Mouse (Mus musculus) embryo, embryonic 11.5 days (tissue): ENCODE measurements around the gene Gpr137c.
A peak's percentile ranks its signal among the peaks of the same experiment; 100 is the strongest.

Experiments used
- DNase-seq: peaks from one replicate; pipeline ENCODE4 v3.0.0-alpha.2; 2012; ENCODE audit warnings: low read depth, low spot score

The Gpr137c gene

GRCm38 (mm10) chr14:45219281-45220089 is at the start of gene Gpr137c:
Gene Gpr137c, plus strand, starts transcription at chr14:45219717.
- DNase-seq: peak; percentile 99

GRCm38 (mm10) chr14:45172260-45172659 is 47.3 kb upstream of the Gpr137c start:
- no peak for DNase-seq

DNA sequence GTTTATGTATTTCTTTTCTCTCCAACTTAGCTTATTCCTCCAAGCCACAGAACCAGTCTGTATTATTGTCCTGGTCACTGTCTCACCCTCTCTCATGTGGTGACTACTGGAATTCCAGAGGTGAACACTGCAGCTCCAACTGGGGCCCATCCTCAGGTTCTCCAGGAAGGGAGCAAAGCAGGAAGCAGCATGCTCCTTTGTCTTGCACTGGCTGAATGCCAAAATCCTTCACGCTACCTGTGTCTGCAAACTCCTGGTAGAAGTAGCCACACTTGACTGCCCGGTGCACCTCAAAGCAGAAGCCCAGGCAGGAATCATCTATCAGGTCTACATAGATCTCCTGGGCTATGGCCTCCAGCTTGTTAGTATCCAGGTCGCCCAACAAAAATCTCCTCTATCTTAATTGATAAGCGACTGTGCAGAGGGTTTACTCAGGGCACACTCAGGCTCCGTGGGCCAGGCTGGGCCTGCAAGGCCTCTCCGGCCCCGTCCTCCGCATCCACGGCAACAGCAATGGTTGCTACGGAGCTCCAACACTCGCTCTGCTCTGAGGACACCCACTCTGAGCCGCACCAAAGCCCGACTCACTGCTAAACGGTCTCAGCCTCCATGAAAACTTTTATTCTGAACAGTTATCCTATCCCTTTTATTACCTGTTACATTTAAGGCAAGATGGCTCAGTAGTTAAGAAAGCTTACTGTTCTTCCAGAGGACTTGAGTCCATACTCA is 44.3 kb upstream of the Gpr137c start:
- DNase-seq: no peak

DNA sequence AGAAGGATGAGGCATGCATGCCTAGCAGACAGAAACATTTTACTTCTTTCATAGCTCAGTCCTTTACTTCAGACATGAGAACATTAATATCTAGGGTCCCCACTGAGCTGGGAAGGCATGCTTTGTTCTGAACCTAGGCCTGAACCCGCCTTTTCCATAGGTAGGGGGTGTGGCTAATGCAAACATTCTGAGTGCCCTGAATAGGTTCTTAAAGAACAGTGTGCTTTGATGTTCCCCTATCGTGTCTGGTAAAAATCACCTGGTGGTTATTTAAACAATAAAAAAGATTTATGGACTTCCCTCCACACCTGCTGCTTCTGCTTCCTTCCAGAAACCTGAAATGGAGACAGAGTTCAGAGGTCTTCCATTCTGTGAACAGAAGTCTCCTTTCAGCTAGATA is 40.3 kb upstream of the Gpr137c start:
- no peak for DNase-seq

DNA sequence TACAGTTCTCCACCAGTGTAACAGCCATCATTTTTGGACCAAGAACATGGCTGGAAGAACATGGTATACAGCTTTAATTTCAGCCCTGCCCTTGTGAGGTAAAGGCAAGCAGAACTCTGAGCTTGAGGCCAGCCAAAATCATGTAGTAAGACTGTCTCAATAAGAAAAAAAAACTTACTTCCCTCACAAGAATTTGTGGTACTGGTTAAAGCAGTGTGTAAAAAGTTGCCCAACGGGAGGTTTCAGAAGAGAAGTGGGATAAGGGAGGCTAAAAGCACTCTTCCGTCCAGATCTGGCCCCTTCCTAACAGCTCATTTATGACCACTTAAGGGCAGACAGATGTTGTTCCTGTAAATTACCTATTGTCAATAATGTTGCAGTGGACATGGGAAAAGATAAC is 39.9 kb upstream of the Gpr137c start:
- DNase-seq: no peak

GRCm38 (mm10) chr14:45181611-45182010 is 37.9 kb upstream of the Gpr137c start:
- no peak for DNase-seq

DNA sequence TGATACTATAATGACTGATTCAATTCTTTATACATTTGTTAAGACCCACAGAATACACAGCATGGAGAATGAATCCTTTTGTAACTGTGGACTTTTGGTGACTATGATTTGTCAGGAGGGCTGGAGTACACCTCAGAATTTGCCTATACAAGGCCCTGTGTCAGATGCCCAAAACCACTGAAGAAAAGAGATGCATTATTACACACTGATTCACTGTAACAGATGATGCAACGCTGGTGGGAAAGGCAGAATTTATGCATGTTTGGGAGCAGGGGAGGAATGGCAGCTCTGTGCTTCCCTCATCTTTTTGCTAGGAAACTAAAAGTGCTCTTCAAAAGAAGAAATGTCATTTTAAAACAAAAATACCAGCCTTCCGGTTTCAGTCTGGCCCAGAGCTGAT is 28.5 kb upstream of the Gpr137c start:
- DNase-seq: no peak

DNA sequence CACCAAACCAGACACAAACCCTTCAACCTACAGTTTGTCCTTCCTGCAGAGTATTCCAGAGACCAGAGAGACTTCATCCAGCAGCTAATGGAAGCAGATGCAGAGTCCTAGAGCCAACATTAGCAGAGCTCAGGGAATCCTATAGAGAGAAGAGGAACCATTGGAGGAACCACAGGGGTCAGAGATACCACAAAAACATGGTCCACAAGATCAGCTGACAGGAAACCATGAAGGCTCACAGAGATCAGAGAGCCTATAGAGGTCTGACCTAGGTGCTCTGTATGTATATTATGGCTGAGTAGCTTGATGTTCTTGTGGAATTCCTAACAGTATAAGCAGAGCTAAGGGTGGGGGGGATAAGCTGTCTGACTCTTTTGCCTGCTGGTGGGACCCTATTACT is 18.9 kb upstream of the Gpr137c start:
- no peak for DNase-seq

DNA sequence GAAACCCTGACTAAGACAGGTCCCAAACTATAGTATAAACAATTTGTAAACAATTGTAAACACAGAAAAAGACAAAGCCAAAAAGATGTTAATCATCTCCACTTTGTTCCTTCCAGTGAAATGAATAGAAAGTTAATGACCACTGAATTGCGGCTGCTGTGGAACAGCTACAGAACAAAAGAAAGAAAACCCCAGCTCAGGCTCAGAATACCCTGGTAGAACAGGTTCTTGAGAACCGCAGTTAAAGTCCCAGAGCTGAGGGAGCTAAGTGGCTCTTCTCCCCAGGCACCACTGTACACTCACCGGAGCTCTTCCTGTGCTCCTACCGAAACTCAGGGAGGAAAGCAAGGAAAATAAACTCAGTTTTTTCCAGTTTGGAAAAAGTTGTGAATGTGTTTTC is 8.8 kb upstream of the Gpr137c start:
- no peak for DNase-seq

GRCm38 (mm10) chr14:45211431-45211830 is 8.1 kb upstream of the Gpr137c start:
- DNase-seq: no peak

DNA sequence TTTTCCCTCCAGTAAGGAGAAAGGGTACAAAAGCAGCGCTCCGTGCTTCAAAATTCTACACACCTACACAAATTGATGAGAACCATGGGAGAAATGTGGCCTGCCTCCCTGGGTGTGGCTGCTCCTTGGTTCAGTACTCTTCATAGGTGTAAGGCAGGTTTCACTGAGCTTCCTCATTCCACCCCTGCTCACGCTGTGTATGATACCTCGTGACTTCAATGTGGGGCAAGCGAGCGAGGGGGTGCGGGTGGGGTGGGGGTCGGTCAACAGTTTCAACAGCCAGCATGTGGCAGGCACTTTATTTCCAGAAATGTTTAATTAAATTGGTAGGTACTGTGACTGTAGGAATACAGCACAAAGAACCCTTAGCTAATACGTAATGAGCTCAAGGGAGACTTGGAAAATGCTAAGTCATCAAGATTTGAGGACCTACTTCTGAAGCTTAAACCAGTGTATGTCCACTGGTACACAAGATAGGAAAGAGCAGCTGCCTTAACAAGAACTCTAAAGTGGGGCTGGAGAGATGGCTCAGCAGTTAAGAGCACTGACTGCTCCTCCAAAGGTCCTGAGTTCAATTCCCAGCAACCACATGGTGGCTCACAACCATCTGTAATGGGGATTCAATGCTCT is 2.7 kb upstream of the Gpr137c start:
- no peak for DNase-seq

GRCm38 (mm10) chr14:45217693-45218092 is 1.8 kb upstream of the Gpr137c start:
- DNase-seq: no peak

DNA sequence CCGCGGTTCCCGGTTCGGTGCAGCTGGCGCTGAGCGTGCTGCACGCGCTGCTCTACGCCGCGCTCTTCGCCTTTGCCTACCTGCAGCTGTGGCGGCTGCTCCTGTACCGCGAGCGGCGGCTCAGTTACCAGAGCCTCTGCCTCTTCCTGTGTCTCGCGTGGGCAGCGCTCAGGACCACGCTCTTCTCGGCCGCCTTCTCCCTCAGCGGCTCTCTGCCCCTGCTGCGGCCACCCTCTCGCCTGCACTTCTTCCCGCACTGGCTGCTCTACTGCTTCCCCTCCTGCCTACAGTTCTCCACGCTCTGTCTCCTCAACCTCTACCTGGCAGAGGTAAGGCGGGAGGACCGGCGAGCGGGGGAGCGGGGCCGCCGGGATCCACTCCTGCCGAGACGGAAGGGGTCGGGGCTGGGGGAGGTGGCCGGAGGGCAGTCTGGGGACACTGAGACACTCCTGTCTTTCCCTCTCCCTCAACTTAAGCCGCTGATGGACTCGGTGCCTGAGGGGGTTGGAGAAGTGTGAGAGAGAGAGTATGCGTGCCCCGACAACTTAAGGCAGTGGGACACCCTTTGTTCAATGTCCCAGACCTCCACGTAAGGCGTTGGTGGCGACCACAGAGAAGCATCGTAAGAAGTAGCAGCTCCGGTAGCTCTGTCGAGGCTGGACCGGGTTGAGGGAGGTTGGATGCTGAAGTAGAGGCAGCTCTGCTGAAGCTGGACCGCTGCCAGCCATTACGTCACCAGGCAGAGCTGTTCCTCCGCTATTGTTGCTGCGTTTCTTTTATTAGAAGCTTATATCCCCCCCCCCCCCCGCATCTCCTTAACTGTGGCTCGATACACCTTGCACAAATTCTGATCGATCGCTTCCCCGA is 806 bp downstream of the Gpr137c start, which contains the start of gene Txndc16:
Gene Txndc16, minus strand, starts transcription at position 239 of the 867 bp plus-strand sequence.
- DNase-seq: peak; percentile 59

DNA sequence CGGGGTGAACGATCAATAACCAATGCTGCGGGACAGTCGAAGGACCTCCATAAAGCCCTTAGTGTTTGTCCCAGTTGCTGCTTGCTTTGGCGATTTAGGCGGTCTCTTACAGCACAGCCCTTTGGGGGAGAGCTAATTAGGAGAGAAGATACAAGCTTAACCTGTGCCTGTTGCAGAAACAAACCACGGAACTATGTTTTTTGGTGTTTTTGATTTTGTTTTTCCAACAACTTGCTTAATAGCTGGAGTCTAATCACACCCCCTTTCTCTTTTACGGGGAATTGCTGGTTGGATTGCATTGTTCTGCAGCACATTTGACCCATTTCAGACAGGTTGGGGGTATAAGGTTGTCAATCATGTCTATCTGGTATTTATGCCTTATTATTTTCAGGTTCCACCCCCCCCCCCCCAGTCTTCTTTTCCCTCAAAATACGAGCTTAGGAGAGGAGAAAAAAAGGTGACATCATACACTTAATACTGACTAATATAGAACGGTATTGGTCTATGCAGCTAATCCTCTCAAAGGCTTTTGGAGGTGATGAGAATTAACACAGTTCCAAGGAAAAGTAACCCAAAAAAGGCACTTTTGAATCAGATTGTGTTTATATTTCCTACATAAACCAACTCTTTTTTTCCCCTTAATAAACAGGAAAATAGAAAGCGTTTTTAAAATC is 1.6 kb downstream of the Gpr137c start:
- DNase-seq: no peak

GRCm38 (mm10) chr14:45239042-45239441 is 19.5 kb downstream of the Gpr137c start:
- DNase-seq: no peak

- no peak for DNase-seq
Measured at GRCm38 (mm10) chr14:45241613-45242012, 22.1 kb downstream of the Gpr137c start.

- no peak for DNase-seq
Measured at GRCm38 (mm10) chr14:45251548-45252076, 32.1 kb downstream of the Gpr137c start.

- DNase-seq: no peak
Measured at GRCm38 (mm10) chr14:45263831-45264592, 44.5 kb downstream of the Gpr137c start.

DNA sequence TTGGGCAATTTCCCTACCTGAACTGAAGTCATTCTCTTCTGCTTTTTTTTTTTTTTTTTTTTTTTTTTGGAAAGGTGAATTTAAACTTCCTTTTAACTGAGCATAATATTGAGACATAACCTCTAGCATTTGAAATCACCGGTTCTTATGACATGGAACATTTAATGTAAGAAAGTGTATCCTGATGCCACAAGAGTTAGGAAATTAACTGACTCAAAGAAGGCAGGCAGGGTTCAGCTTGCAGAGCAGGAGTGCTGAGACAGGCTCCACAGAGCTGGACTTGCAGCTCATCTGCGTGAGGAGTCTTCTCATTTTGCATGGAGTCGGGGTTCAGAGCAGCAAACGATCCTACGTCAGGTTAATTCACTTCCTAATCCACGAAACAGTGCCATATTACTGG is 56.3 kb downstream of the Gpr137c start:
- no peak for DNase-seq

DNA sequence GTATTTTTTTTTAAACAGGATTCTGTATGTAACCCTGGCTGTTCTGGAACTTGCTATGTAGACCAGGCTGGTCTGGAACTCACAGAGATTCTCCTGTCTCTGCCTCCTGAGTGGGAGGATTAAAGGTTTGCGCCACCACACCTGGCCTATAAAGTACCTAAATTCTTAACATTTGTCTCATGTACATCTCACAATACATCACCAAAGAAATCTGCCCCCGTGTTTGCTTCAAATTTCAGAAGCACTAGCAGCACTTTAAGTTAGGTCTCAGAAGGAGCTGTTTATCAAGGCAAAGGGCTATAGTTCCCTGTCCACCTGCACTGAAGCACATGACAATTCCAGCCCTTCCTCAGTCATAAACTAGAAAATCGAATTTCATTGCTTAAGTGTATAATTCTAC is 62.5 kb downstream of the Gpr137c start:
- no peak for DNase-seq
